Mouse (Mus musculus): ENCODE measurements around the gene Vmn1r45.
"Not testable (repeated sequence)": the region's sequence is repeated elsewhere in the genome, so short reads cannot be mapped to it uniquely, and the experiment has no call there.

Gene Vmn1r45

GRCm38 (mm10) chr6:89940498-89940897 is at the start of gene Vmn1r45:
TSS of gene Vmn1r45 (minus strand) at chr6:89940598.
- not testable (repeated sequence) for DNase-seq (ENCODE audit: low spot score in 2 of 2)

GRCm38 (mm10) chr6:89985989-89986388 is 45.6 kb upstream of the Vmn1r45 start:
- no peak for DNase-seq (ENCODE audit: low spot score in 2 of 2)

- no peak for DNase-seq (ENCODE audit: low spot score in 2 of 2)
These were observed 28.6 kb upstream of the Vmn1r45 start, which contains the start of gene Vmn1r46 for GRCm38 (mm10) chr6:89969013-89969412. TSS of gene Vmn1r46 (plus strand) at chr6:89969313.

- DNase-seq (ENCODE audit: low spot score in 2 of 2) = no peak
These were observed 25.9 kb upstream of the Vmn1r45 start for GRCm38 (mm10) chr6:89966341-89966740.

GRCm38 (mm10) chr6:89953556-89953955 is 13.2 kb upstream of the Vmn1r45 start:
- DNase-seq (ENCODE audit: low spot score in 2 of 2) = no peak

GRCm38 (mm10) chr6:89940926-89941325 is 528 bp upstream of the Vmn1r45 start:
- no peak for DNase-seq (ENCODE audit: low spot score in 2 of 2)

GRCm38 (mm10) chr6:89883812-89884211 is 56.6 kb downstream of the Vmn1r45 start:
- DNase-seq (ENCODE audit: low spot score in 2 of 2) = no peak

- DNase-seq (ENCODE audit: low spot score in 2 of 2) = no peak
These were observed 57.0 kb downstream of the Vmn1r45 start, which contains the start of gene Vmn1r44 for GRCm38 (mm10) chr6:89883360-89883759. TSS of gene Vmn1r44 (plus strand) at chr6:89883660.
